Mouse (Mus musculus) right cerebral cortex, postnatal 25 days (tissue): ENCODE results near the gene Slc22a16.
A peak's percentile ranks its signal among the peaks of the same experiment; 100 is the strongest.
"Not testable (repeated sequence)": the region's sequence is repeated elsewhere in the genome, so short reads cannot be mapped to it uniquely, and the experiment has no call there.

Experiments
- DNase-seq: peaks from one replicate; pipeline ENCODE4 v3.0.0; 2022

Slc22a16 gene

GRCm38 (mm10) chr10:40570036-40570435, at the start of gene Slc22a16:
Gene Slc22a16, plus strand, starts transcription at chr10:40570336.
- no peak for DNase-seq

- no peak for DNase-seq
These were observed 48.6 kb upstream of the Slc22a16 start for GRCm38 (mm10) chr10:40521579-40521978.

GRCm38 (mm10) chr10:40523312-40523975, 46.7 kb upstream of the Slc22a16 start:
- no peak for DNase-seq

- no peak for DNase-seq
These were observed 45.9 kb upstream of the Slc22a16 start for GRCm38 (mm10) chr10:40524032-40524806.

- no peak for DNase-seq
These were observed 45.1 kb upstream of the Slc22a16 start for GRCm38 (mm10) chr10:40524991-40525390.

GRCm38 (mm10) chr10:40525616-40526155, 44.5 kb upstream of the Slc22a16 start:
- no peak for DNase-seq

GRCm38 (mm10) chr10:40526301-40526761, 43.8 kb upstream of the Slc22a16 start:
- DNase-seq, result no peak

GRCm38 (mm10) chr10:40526986-40527385, 43.1 kb upstream of the Slc22a16 start:
- no peak for DNase-seq

GRCm38 (mm10) chr10:40527573-40527972, 42.6 kb upstream of the Slc22a16 start:
- no peak for DNase-seq

- no peak for DNase-seq
These were observed 41.5 kb upstream of the Slc22a16 start for GRCm38 (mm10) chr10:40528668-40529067.

GRCm38 (mm10) chr10:40529617-40530016, 40.5 kb upstream of the Slc22a16 start:
- no peak for DNase-seq

- DNase-seq, result no peak
These were observed 39.5 kb upstream of the Slc22a16 start for GRCm38 (mm10) chr10:40530661-40531060.

- not testable (repeated sequence) for DNase-seq
These were observed 37.5 kb upstream of the Slc22a16 start for GRCm38 (mm10) chr10:40532586-40532985.

GRCm38 (mm10) chr10:40541351-40541750, 28.8 kb upstream of the Slc22a16 start:
- DNase-seq, result no peak

GRCm38 (mm10) chr10:40549317-40549716, 20.8 kb upstream of the Slc22a16 start:
- DNase-seq, result no peak

GRCm38 (mm10) chr10:40551801-40552200, 18.3 kb upstream of the Slc22a16 start:
- no peak for DNase-seq

- DNase-seq, result not testable (repeated sequence)
These were observed 4.4 kb upstream of the Slc22a16 start for GRCm38 (mm10) chr10:40565695-40566094.

GRCm38 (mm10) chr10:40575912-40576634, 5.9 kb downstream of the Slc22a16 start:
- no peak for DNase-seq

GRCm38 (mm10) chr10:40583584-40584255, 13.6 kb downstream of the Slc22a16 start:
- no peak for DNase-seq

GRCm38 (mm10) chr10:40592186-40592585, 22.1 kb downstream of the Slc22a16 start:
- DNase-seq, result peak; percentile 47

- peak; percentile 18 for DNase-seq
These were observed 27.0 kb downstream of the Slc22a16 start for GRCm38 (mm10) chr10:40597177-40597576.

GRCm38 (mm10) chr10:40604706-40605394, 34.7 kb downstream of the Slc22a16 start:
- no peak for DNase-seq
